Mouse (Mus musculus) hindlimb bud, embryonic 11.5 days (tissue): ENCODE results near the gene Lsm4.

Experiments
- DNase-seq: peaks from one replicate; pipeline ENCODE4 v3.0.0-alpha.2; 2012; ENCODE audit warnings: low read depth, low spot score; ENCODE audit errors: extremely low spot score

The Lsm4 gene

GRCm38 (mm10) chr8:70724216-70724615, 51.2 kb downstream of the Lsm4 start:
- DNase-seq = no peak

DNA sequence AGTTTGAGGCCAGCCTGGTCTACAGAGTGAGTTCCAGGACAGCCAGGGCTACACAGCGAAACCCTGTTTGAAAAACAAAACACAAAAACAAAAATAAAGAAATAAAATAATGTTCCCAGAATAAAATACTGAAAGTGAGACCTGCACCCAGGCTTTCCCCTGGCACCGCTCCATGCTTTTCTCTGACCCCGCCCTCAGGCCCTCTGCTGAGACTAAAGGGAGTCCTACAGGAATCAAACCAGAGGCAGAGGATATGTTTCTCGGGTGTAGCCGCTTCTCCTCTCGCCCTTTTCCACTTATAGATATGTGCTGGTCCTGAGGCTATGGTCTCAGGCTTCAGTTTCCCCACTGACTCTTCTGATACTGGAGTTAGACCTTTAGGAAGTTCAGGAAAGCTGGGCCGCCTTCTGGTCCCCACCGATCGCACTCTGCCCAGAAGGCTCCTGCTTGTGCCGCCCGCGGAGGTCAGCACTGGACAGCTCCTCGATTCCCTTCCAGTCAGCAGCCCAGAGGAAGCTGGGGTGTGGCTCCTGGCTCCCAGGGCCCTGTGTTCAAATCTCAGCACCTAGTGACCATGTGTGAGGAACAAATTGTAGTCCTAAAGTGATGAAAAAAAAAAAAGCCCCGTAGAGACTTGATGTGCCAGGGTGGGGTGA, 52.9 kb downstream of the Lsm4 start:
- DNase-seq = no peak

DNA sequence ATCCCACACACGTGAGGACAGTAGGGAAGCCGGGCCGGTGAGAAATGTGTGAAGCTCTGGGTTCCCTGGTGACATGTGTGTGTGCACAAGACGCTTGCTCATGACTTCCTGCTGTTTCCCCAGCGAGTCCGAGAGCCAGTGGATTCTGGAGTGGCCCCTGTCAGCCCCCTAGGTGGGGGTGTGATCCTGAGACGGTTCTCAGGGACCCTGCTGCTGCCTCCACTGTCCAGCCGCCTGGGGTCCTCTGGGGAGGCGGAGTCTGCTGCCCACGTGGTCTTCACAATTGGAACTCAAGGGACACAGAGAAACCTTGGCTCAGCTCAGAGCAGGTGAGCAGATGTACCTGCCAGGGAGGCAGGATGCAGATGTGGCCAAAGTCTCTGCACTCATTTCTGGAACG, 53.7 kb downstream of the Lsm4 start:
- no peak for DNase-seq
